Mouse (Mus musculus) pancreas, adult 10 weeks (tissue): Measurements from ENCODE around the gene Fbxw25. TPM values are rescaled to one million over a fixed set of nuclear protein-coding genes. Genes with fewer than 3 reads are reported as not detected.

Source experiments
- polyA plus RNA-seq: library from polyadenylated mRNA; stranded (reverse); fragments of 350-450 nt; fragmentation: Illumina TruSeq; extraction: RNeasy Lipid Tissue Mini Kit (QIAGEN cat#74804); gene quantifications from one replicate; pipeline ENCODE4 v1.2.3, GENCODE M21; 2015; ENCODE audit warnings: low read depth, low replicate concordance; ENCODE audit not compliant: insufficient read depth

The Fbxw25 gene
- not detected for polyA plus RNA-seq

DNA sequence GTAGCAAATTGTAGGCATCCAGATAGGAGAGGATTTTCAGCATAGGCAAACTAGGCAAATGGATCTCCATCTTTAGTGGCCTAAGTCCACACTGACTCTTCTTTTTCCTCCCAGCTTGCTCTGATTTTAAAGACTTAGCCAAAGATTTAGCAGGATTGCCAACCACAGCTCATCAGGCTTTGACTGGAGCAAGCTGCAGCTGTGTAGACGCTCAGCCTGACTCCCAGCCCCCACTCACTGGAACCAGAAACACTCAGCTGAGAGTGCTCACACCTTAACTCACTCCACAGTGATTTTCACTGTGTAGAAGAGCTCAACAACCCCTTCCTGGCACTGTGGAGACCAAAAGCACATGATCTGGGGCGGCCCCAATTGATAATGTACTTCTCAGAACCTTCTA is at the start of gene Fbxw25:
Gene Fbxw25 (minus strand): TSS at position 101 of the 400 bp plus-strand sequence.

DNA sequence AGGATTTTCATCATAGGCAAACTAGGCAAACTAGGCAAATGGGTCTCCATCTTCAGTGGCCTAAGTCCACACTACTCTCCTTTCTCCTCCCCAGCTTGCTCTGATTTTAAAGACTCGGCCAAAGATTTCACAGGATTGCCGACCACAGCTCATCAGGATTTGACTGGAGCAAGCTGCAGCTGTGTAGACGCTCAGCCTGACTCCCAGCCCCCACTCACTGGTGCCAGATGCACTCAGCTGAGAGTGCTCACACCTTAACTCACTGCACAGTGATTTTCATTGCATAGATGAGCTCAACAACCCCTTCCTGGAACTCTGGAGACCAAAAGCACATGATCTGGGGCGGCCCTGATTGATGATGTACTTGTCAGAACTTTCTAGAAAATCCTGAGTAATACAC is 38.1 kb upstream of the Fbxw25 start, which contains the start of gene Fbxw18:
Gene Fbxw18 (minus strand): TSS at position 101 of the 400 bp plus-strand sequence.

DNA sequence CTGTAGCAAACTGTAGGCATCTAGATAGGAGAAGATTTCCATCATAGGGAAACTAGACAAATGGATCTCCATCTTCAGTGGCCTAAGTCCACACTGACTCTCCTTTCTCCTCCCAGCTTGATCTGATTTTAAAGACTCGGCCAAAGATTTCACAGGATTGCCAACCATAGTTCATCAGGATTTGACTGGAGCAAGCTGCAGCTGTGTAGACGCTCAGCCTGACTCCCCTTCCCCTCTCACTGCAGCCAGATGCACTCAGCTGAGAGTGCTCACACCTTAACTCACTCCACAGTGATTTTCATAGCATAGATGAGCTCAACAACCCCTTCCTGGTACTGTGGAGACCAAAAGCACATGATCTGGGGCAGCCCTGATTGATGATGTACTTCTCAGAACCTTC is 38.5 kb downstream of the Fbxw25 start, which contains the start of gene Fbxw24:
Gene Fbxw24 (minus strand): TSS at position 101 of the 400 bp plus-strand sequence.

Other genes with a start within 250 kb of the Fbxw25 start
- not detected for gene Fbxw16, start 215.5 kb downstream of the Fbxw25 start, polyA plus RNA-seq
- gene Fbxw19, start 168.8 kb downstream of the Fbxw25 start, polyA plus RNA-seq, result not detected
- gene Fbxw15, start 96.4 kb downstream of the Fbxw25 start, polyA plus RNA-seq, result not detected
- not detected for gene Fbxw24, start 38.6 kb downstream of the Fbxw25 start, polyA plus RNA-seq
- not detected for gene Fbxw18, start 38.0 kb upstream of the Fbxw25 start, polyA plus RNA-seq
- gene Fbxw26, start 81.4 kb upstream of the Fbxw25 start, polyA plus RNA-seq, result not detected
- not detected for gene Fbxw27, start 126.0 kb upstream of the Fbxw25 start, polyA plus RNA-seq
- gene Spink8, start 147.6 kb upstream of the Fbxw25 start, polyA plus RNA-seq, result not detected
- 7.8 TPM for gene Nme6, start 168.1 kb upstream of the Fbxw25 start, polyA plus RNA-seq
- not detected for gene Camp, start 185.0 kb upstream of the Fbxw25 start, polyA plus RNA-seq
- 6.5 TPM for gene Cdc25a, start 210.9 kb upstream of the Fbxw25 start, polyA plus RNA-seq